Mouse (Mus musculus) left cerebral cortex, postnatal 25 days (tissue): ENCODE results near the gene Hpn. TPM values are rescaled to one million over a fixed set of nuclear protein-coding genes. Genes with fewer than 3 reads are reported as not detected.

Experiments used
- DNase-seq, 2 experiments: peaks; one replicate each; pipeline ENCODE4 v3.0.0; 2022; ENCODE audit warnings: low spot score in 2 of 2, mixed read lengths in 1 of 2
- intact Hi-C: fragments of 180-260 bp; cut with DNase I; formaldehyde crosslinking; loops from one replicate; pipeline ENCODE4 v1.15.1; 2025
- total RNA-seq, 2 experiments: library from RNA; stranded (reverse); gene quantifications; 2 replicates each; pipeline ENCODE4 v1.2.3; 2021

Hpn gene
- total RNA-seq, 2 experiments from 2014 or later = 3.0 to 4.2 TPM

GRCm38 (mm10) chr7:31116721-31117145, 1.6 kb upstream of the Hpn start:
- intact Hi-C loops = no loop called here
- no peak for DNase-seq

DNA sequence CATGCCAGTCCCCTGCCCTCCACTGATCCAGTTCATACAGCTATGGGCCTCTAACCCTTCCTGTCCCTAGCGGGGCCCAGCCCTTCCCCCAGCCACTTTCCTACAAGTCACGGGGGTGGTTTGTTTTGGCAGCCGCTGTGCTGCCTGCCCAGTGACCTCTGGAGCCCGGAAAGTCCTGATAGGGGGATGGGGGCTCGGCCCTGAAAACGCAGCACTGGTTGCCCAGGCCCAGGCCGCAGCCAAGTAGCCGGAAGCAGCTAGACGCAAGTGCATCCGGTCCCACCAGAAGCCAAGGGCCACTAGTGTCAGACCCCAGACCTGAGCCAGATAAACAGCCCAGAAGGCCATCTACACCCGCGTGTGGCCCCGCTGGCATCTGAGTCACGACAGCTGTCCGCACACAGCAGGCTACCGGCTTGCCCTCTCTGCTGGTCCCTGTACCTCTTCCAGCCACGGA, 525 bp upstream of the Hpn start:
- intact Hi-C loops = no loop called here
- DNase-seq = peak in 1 of 2 experiments; percentile 44

DNA sequence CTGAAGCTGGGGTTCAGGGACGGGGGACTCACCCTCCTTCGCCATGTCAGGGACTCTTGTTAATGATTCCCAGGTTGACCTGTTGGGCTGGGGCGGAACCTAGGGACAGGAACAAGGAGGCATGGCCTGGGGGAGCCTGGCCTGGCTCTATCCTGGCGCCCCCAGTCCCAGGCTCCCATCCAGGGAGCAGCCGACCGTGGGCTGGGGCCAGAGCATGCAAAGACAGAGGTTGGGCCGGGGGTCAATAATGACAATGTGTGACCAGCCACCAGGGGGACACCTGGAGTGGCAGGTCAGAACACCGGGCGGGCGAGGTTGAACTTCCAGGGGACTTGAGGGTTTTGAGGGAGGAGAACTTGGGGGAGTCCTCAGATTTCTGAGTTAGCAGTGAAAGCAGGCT, 444 bp downstream of the Hpn start:
- DNase-seq = no peak
- intact Hi-C loops = no loop called here

DNA sequence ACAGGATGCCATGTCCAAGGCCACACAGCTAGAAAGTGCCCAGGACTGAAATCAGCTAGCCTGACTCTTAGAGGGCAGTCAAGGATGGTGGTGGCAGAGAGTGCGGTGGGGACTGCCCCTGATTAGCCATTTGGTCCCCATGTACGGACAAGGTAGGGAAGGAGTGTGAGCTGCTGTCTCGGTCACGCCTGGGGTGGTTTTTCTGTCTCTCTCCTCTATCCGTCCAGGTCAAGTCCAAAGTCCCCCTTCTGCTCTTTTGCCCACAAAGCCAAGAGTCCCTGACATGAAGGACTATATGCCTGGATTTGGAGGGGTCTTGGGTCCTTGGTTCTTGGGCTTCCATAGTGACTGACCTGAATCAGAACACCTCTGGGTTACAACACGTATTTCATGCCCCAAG, 1.3 kb downstream of the Hpn start:
- intact Hi-C loops = no loop called here
- no peak for DNase-seq

- intact Hi-C loops = no loop called here
- no peak for DNase-seq
Measured at GRCm38 (mm10) chr7:31112036-31112435, 3.1 kb downstream of the Hpn start.

DNA sequence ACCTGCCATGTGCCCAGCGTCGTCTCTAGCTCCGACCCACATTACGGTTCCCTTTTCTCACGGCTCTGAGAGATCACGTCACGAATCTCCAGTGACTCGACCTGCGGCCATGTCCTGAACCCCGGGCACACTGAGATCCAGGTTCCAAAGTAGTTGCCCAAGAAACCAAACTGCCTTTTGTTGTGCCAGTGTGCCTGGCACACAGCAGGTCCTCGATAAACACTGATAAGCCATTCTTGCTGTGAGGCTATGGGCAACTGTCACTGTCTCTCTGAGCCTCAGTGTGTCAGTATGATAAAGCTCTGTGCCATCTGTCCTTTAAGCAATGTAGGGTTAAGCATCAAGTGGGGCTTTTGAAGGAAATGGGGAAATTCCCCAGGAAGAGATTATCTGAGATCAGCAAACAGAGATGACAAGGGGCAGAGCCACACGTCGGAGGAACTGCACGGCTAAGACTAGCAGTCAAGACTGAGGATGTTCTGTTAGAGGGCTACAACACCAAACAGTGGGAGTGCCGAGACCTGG, 4.2 kb downstream of the Hpn start:
- DNase-seq = no peak
- intact Hi-C loops = no loop called here

- intact Hi-C loops = no loop called here
Measured at GRCm38 (mm10) chr7:31109796-31110195, 5.3 kb downstream of the Hpn start.

DNA sequence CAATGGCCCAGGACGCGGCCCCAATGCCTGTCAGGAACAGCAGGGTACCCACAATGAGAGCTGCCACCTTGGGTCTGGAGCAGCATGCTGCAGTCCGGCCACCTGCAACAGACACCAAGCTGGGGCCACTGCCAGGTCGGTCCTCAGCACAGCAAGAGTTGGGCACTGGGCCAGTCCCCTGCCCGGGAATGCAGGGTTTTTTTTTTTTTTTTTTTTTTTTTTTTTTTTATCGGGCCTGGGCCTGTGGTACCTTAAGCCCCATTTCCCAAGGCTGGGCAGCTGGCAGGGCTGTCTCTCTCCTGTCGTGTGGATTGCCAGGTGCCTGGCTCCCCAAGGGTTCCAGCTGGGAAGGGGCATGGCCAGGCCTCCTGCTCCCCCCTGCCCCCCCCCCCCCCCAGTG, 6.0 kb downstream of the Hpn start:
- DNase-seq = no peak
- intact Hi-C loops = no loop called here

More at GRCm38 (mm10) chr7:31109796-31110195, 5.3 kb downstream of the Hpn start:
- DNase-seq = no peak

GRCm38 (mm10) chr7:31107781-31108180, 7.3 kb downstream of the Hpn start:
- DNase-seq = no peak
- intact Hi-C loops = no loop called here

- intact Hi-C loops = no loop called here
Measured at GRCm38 (mm10) chr7:31106166-31106565, 8.9 kb downstream of the Hpn start.

GRCm38 (mm10) chr7:31105061-31105768, 9.9 kb downstream of the Hpn start:
- peak; percentile 64 to 92 for DNase-seq
- intact Hi-C loops = loop anchor here (1.0 kb wide), 1 partner anchor 18 kb away; no protein-coding TSS in a partner anchor

More at GRCm38 (mm10) chr7:31106166-31106565, 8.9 kb downstream of the Hpn start:
- no peak for DNase-seq

DNA sequence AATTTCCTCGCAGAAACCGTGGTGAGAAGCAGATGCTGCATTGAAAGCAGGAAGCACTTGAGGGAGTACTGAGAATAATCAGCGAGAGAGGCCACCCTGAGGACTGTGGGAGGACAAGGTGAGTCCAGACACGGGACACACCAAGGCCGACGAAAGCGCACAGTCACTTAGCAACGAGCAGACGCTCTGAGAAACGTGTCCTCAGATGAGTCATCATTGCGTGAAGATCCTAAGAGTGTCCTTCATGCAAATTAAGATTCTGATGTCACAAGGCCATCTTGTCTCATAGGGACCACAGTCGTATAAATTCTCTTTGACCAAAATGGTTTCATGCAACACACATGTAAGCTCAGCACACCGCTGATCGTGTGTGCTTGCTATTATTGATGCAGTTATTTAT, 14.3 kb downstream of the Hpn start:
- intact Hi-C loops = no loop called here

GRCm38 (mm10) chr7:31099612-31099982, 15.5 kb downstream of the Hpn start:
- intact Hi-C loops = loop anchor here (5.0 kb wide), 1 partner anchor 142 kb away; the partner anchor contains the start of gene Usf2
- DNase-seq = no peak

More for the DNA sequence above, 14.3 kb downstream of the Hpn start:
- DNase-seq = no peak

DNA sequence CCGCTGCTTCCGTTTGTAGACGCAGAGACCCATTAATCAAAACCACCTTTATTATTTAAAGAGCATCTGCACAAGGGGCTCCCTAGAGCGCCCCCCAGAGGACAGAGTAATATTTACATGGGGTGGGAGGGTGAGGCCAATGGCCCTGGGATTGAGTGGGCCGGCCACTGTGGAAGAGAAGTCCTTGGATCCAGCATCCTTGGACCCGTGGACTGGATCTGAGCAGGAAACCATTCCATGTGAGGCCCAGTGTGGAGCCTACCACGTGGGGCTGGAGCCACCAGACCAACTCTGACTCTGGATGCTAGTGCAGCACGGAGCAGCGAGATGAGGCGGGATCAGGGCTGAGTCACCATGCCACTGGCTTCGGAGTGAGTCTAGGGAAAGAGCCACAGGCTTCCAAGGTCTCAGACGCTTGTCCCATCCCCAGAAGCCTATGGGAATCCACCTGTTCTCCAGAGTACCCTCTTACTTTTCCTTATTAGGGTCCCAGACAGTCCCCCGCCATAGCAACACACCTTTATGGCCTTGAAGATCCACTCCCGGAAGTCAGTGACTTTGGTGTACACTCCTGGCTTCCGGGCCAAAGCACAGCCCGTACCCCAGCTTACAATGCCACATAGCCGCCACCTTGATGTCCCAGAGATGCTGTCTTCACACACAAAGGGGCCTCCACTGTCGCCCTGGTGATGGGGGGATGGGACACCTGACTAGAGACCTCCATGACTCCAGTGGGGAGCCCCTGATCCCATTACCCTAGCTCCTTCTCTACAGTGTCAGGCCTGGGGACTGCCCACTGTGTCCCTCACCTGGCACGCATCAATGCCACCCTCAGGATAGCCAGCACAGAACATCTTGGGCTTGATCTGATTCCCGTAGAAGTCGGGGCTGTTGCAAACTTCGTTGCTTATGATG, 16.1 kb downstream of the Hpn start:
- intact Hi-C loops = loop anchor here (5.0 kb wide), 1 partner anchor 142 kb away; the partner anchor contains the start of gene Usf2
- no peak for DNase-seq

DNA sequence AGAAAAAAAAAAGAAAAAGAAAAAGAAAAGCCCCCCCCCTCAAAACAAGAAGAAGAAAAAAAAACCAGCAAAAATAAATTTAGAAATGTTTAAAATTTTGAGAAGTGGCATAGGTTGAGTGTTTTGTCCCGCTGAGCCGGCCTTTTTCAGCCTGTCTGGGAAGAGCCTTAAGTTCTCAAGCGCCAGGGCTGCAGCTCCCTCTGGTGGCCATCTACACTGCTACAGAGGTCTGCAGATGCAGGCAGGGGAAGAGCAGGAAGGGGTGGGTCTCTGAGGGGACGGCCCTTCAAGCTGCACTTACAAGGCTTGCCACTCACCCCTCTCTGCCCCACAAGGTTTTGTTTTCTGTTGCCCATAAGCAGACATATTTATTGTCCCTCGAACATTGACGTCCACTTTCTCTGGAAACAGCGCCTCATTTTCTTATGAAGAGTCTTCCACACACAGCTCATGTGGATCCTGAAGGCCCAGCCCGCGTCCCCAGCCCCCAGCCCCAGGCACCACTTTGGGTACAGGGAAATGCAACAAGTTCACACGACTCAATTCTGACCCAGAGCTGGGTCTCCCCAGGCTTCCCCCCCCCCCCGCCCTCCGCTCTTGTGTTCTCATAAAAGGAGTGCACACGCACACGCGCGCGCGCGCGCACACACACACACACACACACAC, 17.4 kb downstream of the Hpn start:
- peak; percentile 91 to 93 for DNase-seq
- intact Hi-C loops = loop anchor here (1.0 to 5.0 kb wide), 2 partner anchors 38 to 140 kb away; partner anchors contain the start of genes Lgi4 and Usf2

DNA sequence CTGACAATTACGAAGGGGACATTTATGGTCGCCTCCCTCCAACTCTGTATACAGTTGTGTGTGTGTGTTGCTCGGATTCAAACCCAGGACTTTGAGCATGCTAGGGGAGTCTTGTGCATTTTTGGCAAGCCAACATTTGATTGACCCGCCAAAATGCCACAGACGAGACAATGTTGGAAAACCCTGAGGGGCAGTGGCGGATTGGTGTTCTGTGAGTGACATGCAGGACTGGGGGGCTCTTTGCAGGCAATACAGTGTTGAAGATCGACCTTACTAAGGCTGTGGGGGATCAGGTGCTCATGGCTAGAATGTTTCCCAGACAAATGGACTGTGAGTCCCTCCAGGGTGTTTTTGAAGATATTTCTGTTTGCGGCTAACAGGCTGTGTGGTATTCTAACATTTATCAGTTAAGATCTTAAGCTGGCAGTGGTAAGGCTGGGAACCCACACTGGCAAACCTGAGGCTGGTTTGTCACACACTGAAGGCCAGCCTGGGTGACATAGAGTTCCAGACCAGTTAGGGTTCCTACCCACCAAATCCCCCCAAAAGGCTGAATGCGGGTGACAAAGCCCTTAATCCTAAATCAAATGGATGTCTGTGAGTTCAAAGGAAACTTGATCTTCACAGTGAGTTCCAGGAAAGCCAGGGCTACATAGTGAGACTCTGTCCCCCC, 18.1 kb downstream of the Hpn start:
- intact Hi-C loops = loop anchor here (1.0 to 5.0 kb wide), 2 partner anchors 38 to 140 kb away; partner anchors contain the start of genes Lgi4 and Usf2
- no peak for DNase-seq

GRCm38 (mm10) chr7:31094774-31095501, 20.2 kb downstream of the Hpn start:
- no peak for DNase-seq
- intact Hi-C loops = loop anchor here (5.0 kb wide), 1 partner anchor 138 kb away; the partner anchor contains the start of gene Usf2

- intact Hi-C loops = no loop called here
Measured at GRCm38 (mm10) chr7:31089721-31090120, 25.4 kb downstream of the Hpn start.

More at GRCm38 (mm10) chr7:31089721-31090120, 25.4 kb downstream of the Hpn start:
- DNase-seq = no peak
